Mouse (Mus musculus): ENCODE data around the gene Ubash3b. TPM values are rescaled to one million over a fixed set of nuclear protein-coding genes. Genes with fewer than 3 reads are reported as not detected.

The Ubash3b gene
- polyA plus RNA-seq, 1 experiment from 2014 or later: 5.7 TPM

- Histone ChIP-seq H3K9me3 (replicated peaks) (no peaks in the 10 kb centered on the region), H3K4me1 (replicated peaks) (peaks cover 37% of the 10 kb centered on the region), H3K9ac (no peak overlapping the region), H3K4me2 (no peak overlapping the region), H3K36me3 (replicated peaks) (no peaks in the 10 kb centered on the region), H3K27ac (replicated peaks) (no peak overlapping the region), H3K4me3 (replicated peaks) (no peak overlapping the region), H3K27me3 (peaks cover 13% of the 10 kb centered on the region)
- no peak for ATAC-seq (ENCODE audit: insufficient read depth)
- WGBS (ENCODE audit: insufficient replicate concordance): 83% methylated on average over 4 of the region's 4 CpGs
These were observed 10.0 kb downstream of the Ubash3b start for GRCm38 (mm10) chr9:41151491-41151890.

GRCm38 (mm10) chr9:41149896-41150295 lies 11.6 kb downstream of the Ubash3b start:
- no peaks in the 10 kb centered on the region for H3K9me3 ChIP-seq (replicated peaks)
- peaks cover 30% of the 10 kb centered on the region for H3K4me1 ChIP-seq (replicated peaks)
- H3K27me3 ChIP-seq: no peaks in the 10 kb centered on the region
- H3K4me2 ChIP-seq: no peak overlapping the region
- no peak overlapping the region for H3K9ac ChIP-seq
- ATAC-seq (ENCODE audit: insufficient read depth): peak; percentile 71
- no peak overlapping the region for H3K27ac ChIP-seq (replicated peaks)
- no peak overlapping the region for H3K4me3 ChIP-seq (replicated peaks)
- WGBS (ENCODE audit: insufficient replicate concordance): 12% methylated on average over 2 of the region's 2 CpGs
- no peaks in the 10 kb centered on the region for H3K36me3 ChIP-seq (replicated peaks)

- H3K9ac ChIP-seq: no peak overlapping the region
- no peak for ATAC-seq (ENCODE audit: insufficient read depth)
- H3K27me3 ChIP-seq: no peaks in the 10 kb centered on the region
- no peak overlapping the region for H3K4me2 ChIP-seq
- peaks cover 30% of the 10 kb centered on the region for H3K4me1 ChIP-seq (replicated peaks)
- WGBS (ENCODE audit: insufficient replicate concordance): 36% methylated on average over 6 of the region's 6 CpGs
- H3K36me3 ChIP-seq (replicated peaks): no peaks in the 10 kb centered on the region
- H3K27ac ChIP-seq (replicated peaks): no peak overlapping the region
- no peak overlapping the region for H3K4me3 ChIP-seq (replicated peaks)
- no peaks in the 10 kb centered on the region for H3K9me3 ChIP-seq (replicated peaks)
These were observed 12.3 kb downstream of the Ubash3b start for GRCm38 (mm10) chr9:41149079-41149676.

- WGBS (ENCODE audit: insufficient replicate concordance): 77% methylated on average over 7 of the region's 7 CpGs
These were observed 12.9 kb downstream of the Ubash3b start for GRCm38 (mm10) chr9:41148600-41148999.

GRCm38 (mm10) chr9:41147203-41147842 lies 14.2 kb downstream of the Ubash3b start:
- H3K27me3 ChIP-seq: no peaks in the 10 kb centered on the region
- H3K9ac ChIP-seq: no peak overlapping the region
- H3K27ac ChIP-seq (replicated peaks): no peak overlapping the region
- H3K4me3 ChIP-seq (replicated peaks): no peak overlapping the region
- WGBS (ENCODE audit: insufficient replicate concordance): 46% methylated on average over 13 of the region's 13 CpGs
- peaks cover 24% of the 10 kb centered on the region for H3K4me1 ChIP-seq (replicated peaks)
- H3K4me2 ChIP-seq: no peak overlapping the region
- H3K9me3 ChIP-seq (replicated peaks): no peaks in the 10 kb centered on the region
- no peak for ATAC-seq (ENCODE audit: insufficient read depth)
- H3K36me3 ChIP-seq (replicated peaks): no peaks in the 10 kb centered on the region

More at GRCm38 (mm10) chr9:41148600-41148999, 12.9 kb downstream of the Ubash3b start:
- no peak overlapping the region for H3K4me3 ChIP-seq (replicated peaks)
- H3K36me3 ChIP-seq (replicated peaks): no peaks in the 10 kb centered on the region
- no peak overlapping the region for H3K9ac ChIP-seq
- H3K4me2 ChIP-seq: no peak overlapping the region
- H3K9me3 ChIP-seq (replicated peaks): no peaks in the 10 kb centered on the region
- H3K27me3 ChIP-seq: no peaks in the 10 kb centered on the region
- H3K4me1 ChIP-seq (replicated peaks): peaks cover 30% of the 10 kb centered on the region
- ATAC-seq (ENCODE audit: insufficient read depth): no peak
- no peak overlapping the region for H3K27ac ChIP-seq (replicated peaks)

- WGBS (ENCODE audit: insufficient replicate concordance): 74% methylated on average over 15 of the region's 15 CpGs
These were observed 17.7 kb downstream of the Ubash3b start for GRCm38 (mm10) chr9:41143825-41144224.

GRCm38 (mm10) chr9:41143115-41143514 lies 18.4 kb downstream of the Ubash3b start:
- Histone ChIP-seq H3K27ac (replicated peaks) (no peak overlapping the region), H3K4me1 (replicated peaks) (peaks cover 33% of the 10 kb centered on the region), H3K4me3 (replicated peaks) (no peak overlapping the region), H3K27me3 (no peaks in the 10 kb centered on the region), H3K4me2 (no peak overlapping the region), H3K9me3 (replicated peaks) (no peaks in the 10 kb centered on the region), H3K36me3 (replicated peaks) (no peaks in the 10 kb centered on the region), H3K9ac (no peak overlapping the region)
- ATAC-seq (ENCODE audit: insufficient read depth): no peak
- 32% methylated on average over 3 of the region's 3 CpGs for WGBS (ENCODE audit: insufficient replicate concordance)

More at GRCm38 (mm10) chr9:41143825-41144224, 17.7 kb downstream of the Ubash3b start:
- no peak for ATAC-seq (ENCODE audit: insufficient read depth)
- Histone ChIP-seq H3K4me2 (no peak overlapping the region), H3K27me3 (no peaks in the 10 kb centered on the region), H3K9ac (no peak overlapping the region), H3K27ac (replicated peaks) (no peak overlapping the region), H3K4me1 (replicated peaks) (peaks cover 26% of the 10 kb centered on the region), H3K36me3 (replicated peaks) (no peaks in the 10 kb centered on the region), H3K4me3 (replicated peaks) (no peak overlapping the region), H3K9me3 (replicated peaks) (no peaks in the 10 kb centered on the region)

GRCm38 (mm10) chr9:41141026-41141425 lies 20.5 kb downstream of the Ubash3b start:
- 30% methylated on average over 2 of the region's 2 CpGs for WGBS (ENCODE audit: insufficient replicate concordance)
- no peak for ATAC-seq (ENCODE audit: insufficient read depth)
- H3K9ac ChIP-seq: no peak overlapping the region
- H3K36me3 ChIP-seq (replicated peaks): no peaks in the 10 kb centered on the region
- H3K27ac ChIP-seq (replicated peaks): no peak overlapping the region
- H3K27me3 ChIP-seq: no peaks in the 10 kb centered on the region
- no peak overlapping the region for H3K4me2 ChIP-seq
- H3K4me3 ChIP-seq (replicated peaks): no peak overlapping the region
- H3K4me1 ChIP-seq (replicated peaks): peaks cover 43% of the 10 kb centered on the region
- no peaks in the 10 kb centered on the region for H3K9me3 ChIP-seq (replicated peaks)

GRCm38 (mm10) chr9:41138987-41139808 lies 22.3 kb downstream of the Ubash3b start:
- H3K4me1 ChIP-seq (replicated peaks): peaks cover 50% of the 10 kb centered on the region

GRCm38 (mm10) chr9:41136691-41137467 lies 24.6 kb downstream of the Ubash3b start:
- Histone ChIP-seq H3K9me3 (replicated peaks) (no peaks in the 10 kb centered on the region), H3K36me3 (replicated peaks) (no peaks in the 10 kb centered on the region), H3K27me3 (no peaks in the 10 kb centered on the region), H3K9ac (no peak overlapping the region), H3K27ac (replicated peaks) (no peak overlapping the region), H3K4me1 (replicated peaks) (peaks cover 50% of the 10 kb centered on the region), H3K4me2 (no peak overlapping the region), H3K4me3 (replicated peaks) (no peak overlapping the region)
- 23% methylated on average over 7 of the region's 7 CpGs for WGBS (ENCODE audit: insufficient replicate concordance)
- ATAC-seq (ENCODE audit: insufficient read depth): no peak

More at GRCm38 (mm10) chr9:41138987-41139808, 22.3 kb downstream of the Ubash3b start:
- no peak overlapping the region for H3K27ac ChIP-seq (replicated peaks)
- no peaks in the 10 kb centered on the region for H3K9me3 ChIP-seq (replicated peaks)
- H3K4me2 ChIP-seq: no peak overlapping the region
- H3K27me3 ChIP-seq: no peaks in the 10 kb centered on the region
- peak; percentile 40 for ATAC-seq (ENCODE audit: insufficient read depth)
- 19% methylated on average over 6 of the region's 6 CpGs for WGBS (ENCODE audit: insufficient replicate concordance)
- H3K4me3 ChIP-seq (replicated peaks): no peak overlapping the region
- no peak overlapping the region for H3K9ac ChIP-seq
- no peaks in the 10 kb centered on the region for H3K36me3 ChIP-seq (replicated peaks)
